10 mouse cellular contexts compared by ENCODE assay signal in genomic region chr11:103910993-103911585, GRCm38 (mm10). TPM values are rescaled to one million over a fixed set of nuclear protein-coding genes. Genes with fewer than 3 reads are reported as not detected.
DNase-seq lines count a peak whose midpoint lies in the region; ATAC-seq and TF ChIP-seq lines count a peak whose summit lies in the region.
"Had no signal": no experiment of that assay in that cellular context is flagged by ENCODE, and none has a peak within 500 bp of the region (broad histone marks: within the 10 kb centered on the region; RNA-seq: fewer than 3 reads in every experiment).

No protein-coding gene starts in this region.

- no peaks in the 10 kb centered on the region for H3K9me3 ChIP-seq in forebrain, embryonic 13.5 days (replicated peaks)
- no peaks in the 10 kb centered on the region for H3K9me3 ChIP-seq in forebrain, embryonic 10.5 days
- no peaks in the 10 kb centered on the region for H3K9me3 ChIP-seq in limb, embryonic 14.5 days (ENCODE audit: control insufficient read depth, low read length)
- no peaks in the 10 kb centered on the region for H3K9me3 ChIP-seq in limb, embryonic 10.5 days (replicated peaks)
- H3K9me3 ChIP-seq: lung, embryonic 15.5 days had no signal

- no peak for DNase-seq in forebrain, embryonic 10.5 days (ENCODE audit: extremely low spot score, low spot score)
- peak; percentile 86 for DNase-seq in limb, embryonic 14.5 days (ENCODE audit: low spot score)
- no peak for DNase-seq in limb, embryonic 10.5 days (ENCODE audit: low spot score)
- DNase-seq in adipocyte (ENCODE audit: low spot score): peak; percentile 73
- no peak for DNase-seq in right cerebral cortex, adult 18-20 months
- no peak for DNase-seq in urinary bladder, postnatal 14 days (ENCODE audit: low spot score)
- DNase-seq: right cerebral cortex, postnatal 4 days had no signal

- H3K36me3 ChIP-seq in forebrain, embryonic 13.5 days (ENCODE audit: poor library complexity, severe bottlenecking): peaks cover 53% of the 10 kb centered on the region
- peaks cover 79% of the 10 kb centered on the region for H3K36me3 ChIP-seq in forebrain, embryonic 10.5 days (replicated peaks)
- H3K36me3 ChIP-seq in limb, embryonic 14.5 days (ENCODE audit: control insufficient read depth, insufficient read depth, low read length): peaks cover 52% of the 10 kb centered on the region
- H3K36me3 ChIP-seq in limb, embryonic 10.5 days: peaks cover 64% of the 10 kb centered on the region

- H3K4me1 ChIP-seq in forebrain, embryonic 13.5 days: no peaks in the 10 kb centered on the region
- peaks cover 9% of the 10 kb centered on the region; the same call in 1 of the 2 replicates for H3K4me1 ChIP-seq in forebrain, embryonic 10.5 days
- no peaks in the 10 kb centered on the region for H3K4me1 ChIP-seq in limb, embryonic 14.5 days (ENCODE audit: control insufficient read depth, insufficient read depth, low read length)
- no peaks in the 10 kb centered on the region for H3K4me1 ChIP-seq in limb, embryonic 10.5 days
- H3K4me1 ChIP-seq: lung, embryonic 15.5 days had no signal

- H3K9ac ChIP-seq in forebrain, embryonic 13.5 days: no peak overlapping the region
- no peak overlapping the region for H3K9ac ChIP-seq in limb, embryonic 14.5 days (ENCODE audit: low read depth, low read length, severe bottlenecking)
- H3K9ac ChIP-seq: lung, embryonic 15.5 days had no signal

- H3K4me3 ChIP-seq in forebrain, embryonic 13.5 days: no peak overlapping the region
- H3K4me3 ChIP-seq in forebrain, embryonic 10.5 days: no peak overlapping the region
- H3K4me3 ChIP-seq in limb, embryonic 14.5 days (replicated peaks; ENCODE audit: low read length): no peak overlapping the region
- H3K4me3 ChIP-seq in limb, embryonic 10.5 days: no peak overlapping the region
- H3K4me3 ChIP-seq: lung, embryonic 15.5 days had no signal

- H3K27me3 ChIP-seq in forebrain, embryonic 13.5 days: no peaks in the 10 kb centered on the region
- H3K27me3 ChIP-seq in forebrain, embryonic 10.5 days (ENCODE audit: poor library complexity, severe bottlenecking): peaks cover 31% of the 10 kb centered on the region
- H3K27me3 ChIP-seq in limb, embryonic 14.5 days (ENCODE audit: control insufficient read depth, insufficient read depth, low read length): no peaks in the 10 kb centered on the region
- no peaks in the 10 kb centered on the region for H3K27me3 ChIP-seq in limb, embryonic 10.5 days (ENCODE audit: low read depth, poor library complexity, severe bottlenecking)
- H3K27me3 ChIP-seq: lung, embryonic 15.5 days had no signal

- no peak overlapping the region for H3K4me2 ChIP-seq in forebrain, embryonic 13.5 days
- H3K4me2 ChIP-seq in limb, embryonic 14.5 days (replicated peaks; ENCODE audit: low read depth, low read length, severe bottlenecking): no peak overlapping the region
- H3K4me2 ChIP-seq: lung, embryonic 15.5 days had no signal

- TF ChIP-seq POLR2A in limb, embryonic 14.5 days (IDR thresholded peaks at IDR 0.05; ENCODE audit: borderline replicate concordance, extremely low read depth, insufficient read depth, insufficient read length): no peak

- H3K27ac ChIP-seq in forebrain, embryonic 13.5 days: no peak overlapping the region
- H3K27ac ChIP-seq in forebrain, embryonic 10.5 days: no peak overlapping the region
- H3K27ac ChIP-seq in limb, embryonic 14.5 days (replicated peaks; ENCODE audit: low read depth, low read length): no peak overlapping the region
- H3K27ac ChIP-seq in limb, embryonic 10.5 days: no peak overlapping the region
- H3K27ac ChIP-seq: lung, embryonic 15.5 days had no signal

- 0 out of 2 replicates have a peak, but pooled peaks have one; percentile 33 for ATAC-seq in forebrain, embryonic 13.5 days
- ATAC-seq in limb, embryonic 14.5 days (ENCODE audit: low FRiP score, low read depth): no peak; the same call in 1 of the 2 replicates
- peak; percentile 46; the same call in 1 of the 2 replicates for ATAC-seq in megakaryocyte progenitor cell, adult 5-6 weeks (replicated peaks; ENCODE audit: poor library complexity)

- WGBS in forebrain, embryonic 13.5 days: 59% methylated on average over 7 of the region's 7 CpGs
- 71% methylated on average over 7 of the region's 7 CpGs for WGBS in forebrain, embryonic 10.5 days
- 59% methylated on average over 7 of the region's 7 CpGs for WGBS in limb, embryonic 14.5 days
- WGBS in limb, embryonic 10.5 days: 75% methylated on average over 7 of the region's 7 CpGs

RNA-seq across cellular contexts. Expression of gene Nsf, which starts 42.8 kb away (rescaled TPM):
- 68.1 and 76.7 TPM in 2 replicates for polyA plus RNA-seq in forebrain, embryonic 13.5 days (2015; fragmentation: Nextera tagmentation; extraction: Ambion mirVana)
- polyA plus RNA-seq in forebrain, embryonic 10.5 days (2016; fragmentation: Nextera tagmentation; extraction: Ambion mirVana): 55.3 and 57.6 TPM in 2 replicates
- 33.5 and 39.7 TPM in 2 replicates for polyA plus RNA-seq in limb, embryonic 14.5 days (2012; rRNA removed)
- 43.6 and 44.9 TPM in 2 replicates for polyA plus RNA-seq in limb, embryonic 14.5 days (2014; fragmentation: Nextera tagmentation; extraction: Ambion mirVana)
- 49.4 and 56.1 TPM in 2 replicates for polyA plus RNA-seq in limb, embryonic 10.5 days (2016; fragmentation: Nextera tagmentation; extraction: Ambion mirVana)
- total RNA-seq in megakaryocyte progenitor cell, adult 5-6 weeks (2015): 20.3 and 28.4 TPM in 2 replicates
- total RNA-seq in megakaryocyte progenitor cell, adult 5-6 weeks (2017): 32.5 and 35.8 TPM in 2 replicates

RNA-seq across cellular contexts. Expression of gene Arf2, which starts 55.5 kb away (rescaled TPM):
- polyA plus RNA-seq in forebrain, embryonic 13.5 days (2015; fragmentation: Nextera tagmentation; extraction: Ambion mirVana): 141 and 152 TPM in 2 replicates
- 94.9 and 98.4 TPM in 2 replicates for polyA plus RNA-seq in forebrain, embryonic 10.5 days (2016; fragmentation: Nextera tagmentation; extraction: Ambion mirVana)
- polyA plus RNA-seq in limb, embryonic 14.5 days (2012; rRNA removed): 47.0 and 52.7 TPM in 2 replicates
- 75.2 and 78.7 TPM in 2 replicates for polyA plus RNA-seq in limb, embryonic 14.5 days (2014; fragmentation: Nextera tagmentation; extraction: Ambion mirVana)
- 60.8 and 68.1 TPM in 2 replicates for polyA plus RNA-seq in limb, embryonic 10.5 days (2016; fragmentation: Nextera tagmentation; extraction: Ambion mirVana)
- 16.3 and 22.2 TPM in 2 replicates for total RNA-seq in megakaryocyte progenitor cell, adult 5-6 weeks (2015)
- 25.8 and 28.1 TPM in 2 replicates for total RNA-seq in megakaryocyte progenitor cell, adult 5-6 weeks (2017)

Comparison
In these comparisons a context has a peak if more than half of its experiments do, and no peak if none do; other contexts are left out.
1. DNase-seq: peak in limb, embryonic 14.5 days (single experiment) and adipocyte (single experiment); none in forebrain, embryonic 10.5 days (single experiment), limb, embryonic 10.5 days (single experiment), right cerebral cortex, adult 18-20 months (single experiment) and urinary bladder, postnatal 14 days (single experiment).